Mouse (Mus musculus): Measurements from ENCODE around the gene Hrh1.

The Hrh1 gene

DNA sequence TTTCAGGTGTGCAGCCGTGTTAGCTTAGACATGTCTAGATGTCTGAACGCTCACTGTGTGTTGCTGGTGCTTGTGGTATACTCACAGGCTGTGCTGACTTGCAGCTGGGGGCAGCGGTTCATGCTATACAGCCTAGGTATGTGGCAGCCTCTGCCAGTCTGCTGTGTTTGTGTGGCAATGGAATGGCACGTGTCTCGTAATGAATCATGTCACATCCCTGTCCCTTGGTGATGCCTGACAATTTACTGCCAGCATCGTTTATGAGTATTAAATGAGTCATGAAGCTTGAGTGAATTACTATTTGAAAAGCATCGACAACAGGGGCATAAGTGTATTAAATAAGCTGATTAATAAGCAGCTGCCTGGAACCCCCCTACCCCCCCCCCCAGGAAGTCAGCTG is 9.3 kb downstream of the Hrh1 start:
- DNase-seq, result no peak

DNA sequence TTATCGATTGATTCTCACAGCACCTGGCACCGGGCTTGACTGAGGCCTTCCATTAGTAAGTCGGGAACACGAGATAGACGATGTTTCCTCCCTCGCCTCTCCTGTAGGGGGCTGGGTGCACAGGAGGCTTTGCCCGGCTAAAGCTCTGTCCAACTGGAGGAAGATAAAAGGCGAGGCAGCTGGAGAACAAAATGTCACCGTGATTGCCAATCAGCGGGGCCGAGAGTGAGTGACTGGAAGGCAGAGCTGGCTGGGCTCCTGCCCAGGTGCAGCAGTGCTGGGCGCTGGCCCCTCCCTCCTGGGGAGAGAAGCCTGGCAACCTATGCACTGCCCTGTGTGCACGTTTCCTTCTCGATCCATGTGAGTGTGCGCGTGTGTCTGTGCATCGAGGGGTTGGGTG is 10.5 kb downstream of the Hrh1 start:
- no peak for DNase-seq

DNA sequence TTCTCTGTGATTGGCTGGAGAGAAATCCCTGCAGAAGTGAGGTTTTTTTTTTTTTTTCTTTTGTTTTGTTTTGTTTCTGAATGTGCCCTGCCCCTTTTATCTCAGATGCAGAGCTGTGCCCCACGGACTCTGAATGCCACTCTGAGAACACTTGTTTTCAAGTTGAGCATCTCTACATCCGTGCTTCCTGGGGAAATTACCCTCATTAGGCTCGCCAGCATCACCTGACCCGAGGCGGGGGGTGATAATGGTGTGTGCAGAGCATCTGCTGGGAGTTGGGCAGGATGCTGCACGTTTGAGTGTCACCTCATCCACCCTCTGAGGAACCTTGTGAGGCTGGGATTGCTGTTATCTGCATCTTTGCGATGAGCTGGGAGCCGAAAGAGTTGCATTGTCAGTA is 14.2 kb downstream of the Hrh1 start:
- no peak for DNase-seq

DNA sequence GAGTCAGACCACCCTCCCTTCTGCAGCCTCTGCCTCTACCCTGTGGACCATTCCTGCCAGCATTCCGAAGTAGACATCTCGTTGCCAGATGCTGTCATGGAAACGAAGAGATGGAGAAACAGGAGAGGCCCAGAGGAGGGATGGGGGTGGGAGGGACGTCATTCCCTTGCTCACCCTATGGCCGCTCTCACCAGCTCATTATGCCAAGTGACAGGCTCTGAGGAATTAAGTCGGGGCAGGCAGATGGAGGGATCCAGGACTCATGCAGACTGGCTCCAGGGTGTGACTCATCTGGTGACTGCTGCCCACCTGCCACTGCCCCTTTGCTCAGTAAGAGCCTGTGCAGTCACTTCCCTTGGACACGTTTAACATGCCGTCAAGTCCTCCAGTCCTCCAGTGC is 16.8 kb downstream of the Hrh1 start:
- DNase-seq, result no peak

DNA sequence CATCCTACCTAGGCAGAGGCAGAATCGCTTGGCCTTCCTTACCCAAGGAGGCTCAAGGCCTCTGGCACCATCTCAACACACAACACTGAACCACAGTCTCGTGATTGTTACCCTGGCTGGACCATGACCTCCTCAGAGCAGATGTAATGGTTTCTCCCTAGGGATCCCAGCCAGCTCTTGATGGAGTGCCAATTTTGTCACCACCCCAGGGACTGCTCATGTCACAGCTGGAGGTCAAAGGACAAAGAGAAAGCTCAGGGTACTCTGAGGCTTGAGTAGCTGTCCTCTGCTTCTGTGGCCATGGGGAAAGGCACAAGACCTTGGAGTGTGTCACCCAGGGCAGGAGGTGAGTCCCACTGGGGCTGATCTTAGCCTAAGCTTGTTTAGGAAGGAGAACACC is 20.3 kb downstream of the Hrh1 start:
- DNase-seq, result peak; percentile 81

DNA sequence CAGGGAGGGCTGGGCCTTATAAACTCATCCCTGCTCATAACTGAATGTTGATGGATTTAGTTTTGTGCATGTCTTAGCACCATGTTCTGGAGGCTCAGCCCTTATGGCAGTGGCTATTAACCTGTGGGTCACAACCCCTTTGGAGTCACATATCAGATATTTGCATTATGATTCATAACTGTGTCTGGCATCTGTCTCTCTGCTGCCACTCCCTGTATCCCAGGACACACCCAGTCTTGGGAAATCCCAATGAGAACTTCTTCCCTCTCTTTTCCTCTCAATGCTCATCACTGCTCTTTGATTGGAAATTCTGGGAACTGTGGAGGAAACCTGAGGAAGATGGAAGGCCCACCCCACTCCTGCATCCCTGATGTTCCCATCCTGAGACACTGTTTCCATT is 23.3 kb downstream of the Hrh1 start:
- DNase-seq, result no peak

DNA sequence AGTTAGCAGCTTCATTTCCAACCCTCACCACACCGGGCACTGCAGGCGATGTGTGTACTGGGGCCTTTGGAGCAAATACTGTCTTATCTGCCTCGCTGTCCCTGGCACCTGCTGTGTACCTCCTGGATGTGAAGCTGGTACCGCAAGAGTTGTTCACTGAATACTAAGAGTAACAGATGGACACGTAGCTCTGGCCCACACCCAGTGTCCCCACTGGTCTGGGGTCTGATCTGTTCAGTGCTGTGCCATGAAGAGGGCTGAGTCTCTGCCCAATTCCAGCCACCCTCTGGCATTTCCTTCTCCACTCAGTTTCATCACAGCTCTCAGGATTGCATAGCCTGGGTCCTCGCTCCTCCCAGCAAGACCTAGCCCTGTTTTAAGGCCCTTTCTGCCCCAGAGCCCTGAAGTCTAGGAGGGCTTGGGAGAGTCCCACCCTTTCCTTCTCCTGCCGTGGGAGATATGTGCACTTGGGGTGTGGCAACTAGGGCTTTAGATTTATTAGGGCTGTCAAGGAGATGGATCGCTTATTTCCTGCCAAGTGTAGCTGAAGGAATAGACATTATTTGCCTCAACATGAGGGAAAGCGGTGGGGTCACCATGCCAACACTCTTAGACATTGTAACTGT is 25.4 kb downstream of the Hrh1 start:
- DNase-seq, result no peak

DNA sequence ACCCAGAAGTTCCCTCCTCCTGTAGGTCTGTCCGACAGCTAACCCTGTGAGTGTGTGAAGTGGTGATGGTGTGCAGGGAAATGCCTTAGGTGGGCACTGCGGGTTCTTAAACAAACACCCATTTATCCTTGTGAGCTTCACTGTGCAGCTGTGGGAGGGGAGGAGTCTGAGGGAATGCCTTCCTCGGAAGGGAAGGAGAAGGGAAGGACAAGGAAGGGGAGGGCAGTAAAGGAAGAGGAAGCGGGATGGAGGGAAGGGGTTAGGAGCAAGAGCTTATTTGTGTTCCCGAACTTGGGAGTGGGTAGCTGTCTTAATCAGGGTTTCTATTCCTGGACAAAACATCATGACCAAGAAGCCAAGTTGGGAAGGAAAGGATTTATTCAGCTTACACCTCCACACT is 27.6 kb downstream of the Hrh1 start:
- DNase-seq, result no peak

DNA sequence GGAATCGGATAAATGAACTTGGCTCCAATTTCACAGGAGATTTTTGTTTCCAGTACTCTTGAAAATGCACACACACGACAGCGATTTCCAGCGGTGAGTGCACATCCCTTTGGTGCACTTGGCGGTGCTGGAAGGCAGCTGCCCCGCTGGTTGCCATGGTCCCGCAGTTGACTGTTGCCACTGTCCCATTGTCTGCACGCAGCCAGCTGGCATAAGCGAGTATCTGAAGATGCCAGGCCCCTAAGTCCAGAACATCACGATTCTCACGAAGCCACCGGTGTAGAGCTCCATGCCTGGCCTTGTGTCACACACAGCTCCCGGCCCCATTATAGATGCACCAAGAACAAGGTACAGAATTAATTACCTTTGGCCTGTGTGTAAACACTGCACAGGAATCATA is 29.9 kb downstream of the Hrh1 start:
- DNase-seq, result no peak

DNA sequence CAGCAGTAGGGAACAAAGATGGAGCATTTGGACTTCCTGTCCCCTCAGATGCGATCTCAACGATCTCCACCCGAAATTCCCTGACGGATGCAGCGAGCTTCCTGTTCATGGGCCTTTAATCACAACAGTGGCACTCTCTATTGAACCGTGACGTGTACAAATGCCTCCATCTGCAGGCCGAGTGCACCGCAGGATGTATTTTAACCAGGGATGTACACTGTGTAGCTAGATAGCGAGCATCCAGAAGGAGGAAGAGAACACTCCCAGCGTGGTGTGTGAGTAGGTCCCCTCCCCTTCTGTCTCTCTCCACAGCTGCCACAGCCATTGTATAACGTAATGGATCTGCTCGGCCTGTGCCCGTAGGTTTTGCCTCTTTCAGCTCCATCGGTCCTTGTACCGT is 31.1 kb downstream of the Hrh1 start:
- peak; percentile 34 for DNase-seq

DNA sequence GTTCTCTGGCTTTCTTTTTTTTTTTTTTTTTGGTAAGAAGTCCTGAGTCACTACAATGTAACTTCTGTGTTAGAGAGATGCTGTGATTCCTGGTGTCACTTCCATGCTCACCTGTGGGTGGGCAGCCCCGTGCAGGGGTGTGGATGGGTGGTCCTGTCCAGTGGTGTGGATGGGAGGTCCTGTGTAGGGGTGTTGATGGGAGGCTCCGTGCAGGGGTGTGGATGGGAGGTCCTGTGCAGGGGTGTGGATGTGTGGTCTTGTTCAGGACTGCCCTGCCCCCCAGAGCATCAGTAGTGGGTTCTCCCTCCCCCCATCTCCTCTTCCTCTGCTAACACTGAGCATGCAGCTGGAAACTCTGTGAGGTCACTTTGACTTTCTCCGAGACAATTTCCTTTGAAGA is 34.9 kb downstream of the Hrh1 start:
- DNase-seq, result no peak

DNA sequence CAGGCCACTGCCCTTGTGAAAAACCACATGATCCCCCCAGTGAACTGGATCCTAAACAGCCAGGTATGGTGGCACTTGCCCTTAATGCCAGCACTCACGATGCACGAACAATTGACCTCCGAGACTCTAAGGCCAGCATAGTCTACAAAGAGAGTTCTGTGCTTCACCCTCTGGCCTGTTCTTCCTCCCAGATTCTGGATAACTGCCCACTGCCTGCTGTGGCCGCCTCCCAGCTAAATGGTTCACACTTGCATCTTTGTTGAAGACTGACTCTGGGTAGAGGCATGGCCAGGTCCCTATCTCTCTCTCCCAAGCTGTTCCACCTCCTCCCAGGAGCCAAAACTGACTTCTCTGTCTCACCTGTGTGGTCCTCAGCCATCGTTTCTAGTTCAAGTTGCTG is 36.8 kb downstream of the Hrh1 start:
- no peak for DNase-seq

DNA sequence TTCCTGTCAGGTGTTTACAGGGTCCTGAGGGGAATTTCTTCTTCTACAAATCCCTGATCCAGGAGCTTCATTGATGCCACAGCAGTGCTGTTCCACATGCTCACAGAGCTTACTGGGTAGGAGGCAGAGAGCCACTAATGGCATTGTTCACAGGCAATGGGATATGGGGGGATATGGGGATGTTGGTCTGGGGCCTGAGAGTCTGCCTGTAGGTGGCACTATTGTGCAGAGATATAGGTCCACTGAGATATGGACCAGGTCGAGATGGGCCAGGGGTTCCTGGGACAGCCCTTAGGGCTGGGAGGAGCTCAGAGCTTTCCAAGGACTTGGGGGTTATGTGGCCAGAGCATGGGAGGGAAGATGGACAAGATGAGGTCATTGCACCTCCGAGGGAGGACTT is 42.6 kb downstream of the Hrh1 start:
- DNase-seq, result no peak

DNA sequence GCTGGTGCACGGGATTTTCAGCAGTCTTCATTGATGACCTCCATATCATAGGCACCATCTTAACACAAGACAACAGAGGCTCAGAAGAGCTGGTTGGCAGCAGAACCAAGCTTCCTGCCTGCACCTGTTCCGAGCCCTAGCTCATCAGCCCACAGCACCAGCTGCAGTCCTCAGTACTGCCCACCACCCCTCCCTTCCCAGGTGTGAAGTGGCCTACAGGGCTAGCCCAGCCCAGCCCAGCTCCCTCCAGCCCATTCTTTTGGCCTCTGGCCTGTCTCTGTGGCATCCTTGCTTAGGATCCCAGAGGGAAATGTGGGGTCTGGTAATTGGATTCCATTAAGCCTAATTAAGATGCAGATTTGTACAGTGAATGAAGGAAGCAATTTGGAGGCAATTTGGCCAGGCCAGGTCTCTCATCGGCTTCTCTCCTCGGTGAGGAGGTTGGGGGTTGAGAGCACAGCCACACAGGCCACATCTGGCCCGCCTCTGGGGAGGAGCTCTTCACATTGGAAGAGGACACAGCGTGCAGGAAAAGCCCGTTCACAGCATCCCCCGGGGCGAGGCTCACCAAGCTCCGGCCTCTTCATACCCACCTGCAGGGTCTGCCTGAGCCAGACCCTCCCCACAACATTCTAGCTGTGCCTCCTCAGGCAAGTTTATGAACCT is 43.2 kb downstream of the Hrh1 start:
- DNase-seq, result no peak

DNA sequence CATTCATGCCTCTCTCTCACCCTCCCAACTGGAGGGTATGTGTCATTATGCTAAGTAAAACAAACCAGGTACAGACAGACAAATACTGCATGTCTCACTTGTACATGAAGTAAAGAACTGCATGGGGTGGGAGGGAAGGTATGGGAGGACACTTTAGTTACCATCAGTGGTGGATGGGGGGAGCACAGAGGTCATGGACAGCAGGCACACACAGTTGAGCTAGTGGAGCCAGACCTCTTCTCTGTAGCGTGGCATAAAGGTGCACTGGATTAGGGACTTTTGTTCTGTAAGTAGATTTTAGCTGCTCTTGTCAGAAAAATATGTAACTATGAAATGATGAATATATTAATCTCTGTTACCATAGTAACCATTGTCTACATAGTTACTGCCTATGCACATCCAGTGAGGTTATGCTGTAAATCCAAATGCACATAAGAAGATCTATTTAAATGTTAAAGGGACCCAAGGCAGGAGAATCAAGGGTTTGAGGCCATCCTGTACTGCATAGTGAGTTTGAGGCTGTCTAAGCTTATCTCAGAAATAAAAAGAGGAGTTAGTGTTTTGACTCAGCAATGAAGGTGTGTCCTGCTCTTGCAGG is 46.6 kb downstream of the Hrh1 start:
- no peak for DNase-seq

DNA sequence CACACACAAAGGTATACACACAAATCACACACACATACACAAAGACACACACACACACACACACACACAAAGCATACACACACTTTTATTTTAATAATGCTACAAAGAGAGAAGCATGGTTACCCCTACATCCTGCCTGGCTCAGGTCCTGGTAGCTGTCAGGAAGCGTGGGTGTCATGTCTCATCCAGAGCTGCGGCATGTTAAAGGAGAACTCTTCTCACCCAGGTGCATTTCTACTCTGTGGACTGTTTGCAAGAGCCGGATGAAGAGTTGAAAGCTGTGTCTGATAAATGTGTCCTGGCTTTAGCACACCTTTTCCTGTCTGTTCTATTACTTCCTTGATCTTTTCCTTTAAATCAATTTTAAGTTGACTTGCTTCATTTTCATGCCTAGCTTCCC is 47.2 kb downstream of the Hrh1 start:
- DNase-seq, result no peak

DNA sequence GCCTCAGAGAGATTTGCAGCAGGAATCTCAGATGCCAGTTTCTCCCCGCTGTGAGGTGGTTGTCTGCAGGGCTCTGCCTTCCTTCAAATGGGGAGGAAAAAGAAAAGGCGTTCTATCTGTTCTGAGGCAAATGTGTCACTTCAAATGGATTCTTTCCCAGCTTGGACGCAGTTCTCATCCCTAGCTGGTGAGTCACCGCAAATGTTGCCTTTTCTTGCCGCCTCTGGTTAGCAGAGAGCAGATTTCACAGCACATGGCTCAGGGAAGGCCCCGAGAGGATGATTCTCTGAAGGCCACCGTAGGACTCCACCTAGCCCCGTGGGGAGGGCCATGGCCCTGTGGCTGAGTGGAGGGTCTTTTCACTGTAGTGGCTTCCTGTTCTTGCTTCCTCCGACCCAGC is 51.2 kb downstream of the Hrh1 start:
- no peak for DNase-seq

DNA sequence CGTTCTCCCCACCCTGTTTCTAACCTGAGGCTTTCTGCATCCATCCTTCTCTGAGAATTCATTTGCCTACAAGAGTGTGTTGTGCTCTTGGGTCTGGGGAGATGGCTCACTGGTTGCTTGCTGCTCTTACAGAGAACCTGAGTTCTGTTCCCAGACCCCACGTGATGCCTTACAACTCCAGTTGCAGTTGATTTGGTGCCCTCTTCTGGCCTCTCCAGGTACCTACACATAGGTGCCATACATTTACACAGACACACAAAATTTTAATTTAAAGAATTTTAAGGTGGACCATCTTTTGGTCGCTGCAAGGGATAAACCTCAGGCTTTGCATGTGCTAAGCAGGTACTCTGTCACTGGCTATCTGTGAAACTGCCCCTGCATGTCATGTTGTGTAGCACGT is 57.5 kb downstream of the Hrh1 start:
- no peak for DNase-seq

DNA sequence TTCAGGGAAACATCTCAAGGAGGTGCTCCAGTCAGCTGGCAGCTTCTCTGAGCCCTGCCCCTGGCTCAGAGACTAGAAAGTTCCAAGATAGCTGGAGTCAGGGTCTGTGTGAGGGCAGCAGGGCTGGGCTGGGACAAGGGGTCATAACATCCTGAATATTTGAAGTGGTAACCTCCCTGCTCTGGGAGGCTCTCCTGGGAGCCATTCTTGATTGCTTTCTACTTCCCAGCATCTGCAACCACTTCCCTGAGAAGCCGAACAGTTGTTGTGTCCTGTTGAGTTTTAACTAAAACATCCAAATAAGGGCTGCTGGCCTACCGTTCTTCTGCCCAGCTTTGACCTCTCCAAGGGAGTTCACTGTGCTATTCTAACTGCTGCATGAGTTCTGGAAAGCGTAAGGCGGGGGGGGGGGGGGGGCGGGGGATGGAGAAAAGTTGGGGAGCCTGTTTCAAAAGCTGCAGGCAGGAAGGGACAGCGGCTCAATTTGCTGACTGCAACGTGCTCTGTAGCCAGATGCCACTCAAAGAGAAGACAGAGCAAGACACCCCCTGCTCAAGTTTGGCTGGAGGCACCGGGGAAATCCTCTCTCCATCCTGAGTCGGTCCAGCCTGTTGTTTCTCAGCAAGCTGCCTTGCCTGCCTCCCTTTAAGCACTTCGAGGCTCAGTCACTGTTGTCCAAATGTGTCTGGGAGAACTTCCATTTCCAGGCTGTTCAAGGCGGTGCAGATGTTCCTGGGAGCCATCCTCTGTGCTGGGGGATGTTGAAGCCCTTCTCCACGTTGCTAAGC is 58.7 kb downstream of the Hrh1 start:
- no peak for DNase-seq

DNA sequence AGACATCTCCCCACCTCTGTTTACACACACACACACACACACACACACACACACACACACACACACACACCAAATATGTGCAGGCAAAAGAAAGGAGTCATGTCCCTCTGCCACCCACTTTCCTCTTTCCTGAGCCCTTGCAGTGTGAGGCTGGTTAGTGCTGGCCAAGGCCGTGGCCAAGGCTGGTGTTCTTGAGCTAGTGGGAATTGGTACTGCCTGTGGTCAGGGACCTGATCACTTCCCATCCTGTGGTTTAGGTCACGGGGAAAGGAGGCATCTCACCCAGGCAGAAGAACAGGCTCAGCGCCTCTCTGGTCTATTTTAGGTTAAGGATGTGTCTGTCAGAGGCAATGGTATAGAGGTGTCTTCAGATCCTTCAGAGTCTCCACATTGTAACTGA is 59.6 kb downstream of the Hrh1 start:
- no peak for DNase-seq

DNA sequence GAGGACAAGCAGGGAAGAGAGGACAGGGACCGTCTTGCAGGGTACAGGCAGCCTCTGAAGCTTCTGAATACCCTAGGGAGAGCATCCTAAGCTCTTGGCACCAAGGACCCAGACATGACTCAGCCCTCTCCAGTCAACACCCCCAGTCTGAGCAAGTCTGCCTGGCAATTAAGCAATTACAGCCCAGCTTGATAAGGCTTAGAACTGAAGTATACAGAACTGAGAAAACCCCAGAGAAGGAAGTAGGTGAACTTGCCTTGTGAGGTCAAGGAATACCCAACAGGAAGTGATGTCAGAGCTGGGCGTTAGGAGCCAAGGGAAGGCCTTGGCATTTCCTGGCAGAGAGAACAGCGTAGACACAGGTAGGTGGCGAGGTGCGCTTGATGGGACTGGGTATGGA is 60.5 kb downstream of the Hrh1 start:
- DNase-seq, result no peak

DNA sequence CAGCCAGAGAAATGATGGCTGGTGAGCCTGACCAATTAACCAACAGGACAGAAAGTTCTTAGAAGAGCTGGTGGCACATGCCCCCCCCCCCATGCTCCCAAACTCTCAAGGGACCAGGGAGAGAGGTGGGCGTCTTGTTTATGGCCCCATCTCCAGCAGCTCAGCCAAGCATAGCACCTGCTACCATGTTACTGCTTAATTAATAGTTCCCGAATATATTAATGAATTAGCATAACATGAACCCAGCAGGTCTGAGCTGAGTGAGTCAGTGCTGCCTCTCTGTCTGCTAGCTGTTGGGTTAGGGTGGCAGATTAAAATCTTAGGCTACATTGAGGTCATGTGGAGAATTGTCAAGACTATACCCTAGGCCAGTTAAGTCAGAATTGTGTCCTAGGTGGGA is 62.2 kb downstream of the Hrh1 start:
- DNase-seq, result no peak

DNA sequence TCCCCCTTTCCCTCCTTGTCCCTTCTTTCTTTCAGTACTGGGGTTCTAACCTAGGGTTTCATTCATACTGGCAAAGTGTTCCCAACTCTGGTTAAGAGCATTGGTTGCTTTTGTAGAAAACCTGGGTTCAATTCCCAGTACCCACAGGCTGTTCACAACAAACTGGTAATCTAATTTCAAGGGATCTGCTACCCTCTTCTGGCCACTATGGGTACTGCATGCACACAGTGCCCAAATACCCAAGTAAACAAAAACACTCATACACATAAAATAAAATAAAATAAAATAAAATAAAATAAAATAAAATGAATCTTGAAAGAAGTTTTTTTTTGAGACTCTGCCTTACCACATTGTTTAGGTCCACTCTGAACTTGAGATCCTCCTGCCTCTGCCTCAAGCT is 63.8 kb downstream of the Hrh1 start:
- DNase-seq, result peak; percentile 21

DNA sequence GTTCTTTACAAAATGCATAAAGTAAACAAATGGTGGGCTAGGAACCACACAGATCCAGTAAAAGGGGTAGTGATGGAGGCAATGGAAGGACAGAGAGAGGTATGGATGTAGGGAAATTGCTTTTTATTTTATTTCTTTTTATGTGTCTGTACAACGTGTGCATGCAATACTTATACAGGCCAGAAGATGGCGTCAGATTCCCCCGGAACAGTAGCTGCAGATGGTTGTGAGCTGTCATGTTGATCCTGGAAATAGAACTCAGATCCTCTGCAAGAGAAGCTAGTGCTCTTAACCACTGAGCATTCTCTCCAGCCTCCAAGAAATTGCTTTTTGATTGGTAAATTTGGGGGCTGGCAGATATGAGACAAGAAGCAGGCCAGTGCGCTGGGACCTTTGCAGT is 65.0 kb downstream of the Hrh1 start:
- DNase-seq, result peak; percentile 16

Data from kidney, adult 18-20 months (tissue).